Mouse (Mus musculus) CH12.LX (cell line): Measurements from ENCODE around the gene Ahnak. TPM values are rescaled to one million over a fixed set of nuclear protein-coding genes. Genes with fewer than 3 reads are reported as not detected.

Experiments
- DNase-seq: peaks from one replicate; pipeline ENCODE4 v3.0.0-alpha.2; 2013; ENCODE audit errors: extremely low read depth
- H3K27ac ChIP-seq: 2 replicates; pipeline ENCODE4 v1.5.1; 2012; ENCODE audit warnings: low read depth, mild to moderate bottlenecking, control low read depth, moderate library complexity; ENCODE audit not compliant: insufficient read depth
- H3K27me3 ChIP-seq: replicated peaks from 2 replicates; pipeline ENCODE3; 2012; ENCODE audit warnings: inconsistent platforms
- H3K36me3 ChIP-seq, 2 experiments: replicated peaks in 1 of 2; 2 replicates each; pipeline versions ENCODE3 to v1.6.1; 2012; ENCODE audit warnings: inconsistent platforms in 1 of 2, low read length in 1 of 2, mild to moderate bottlenecking in 1 of 2, mixed read lengths in 1 of 2, moderate library complexity in 1 of 2; ENCODE audit not compliant: control insufficient read depth in 1 of 2, insufficient read depth in 1 of 2
- H3K4me1 ChIP-seq, 2 experiments: 2 replicates each; pipeline ENCODE4 v1.6.1; 2012; ENCODE audit warnings: inconsistent platforms in 1 of 2, moderate library complexity in 1 of 2; ENCODE audit not compliant: insufficient read depth in 2 of 2, control insufficient read depth in 1 of 2
- H3K4me2 ChIP-seq: 2 replicates; pipeline ENCODE4 v1.6.1; 2012; ENCODE audit warnings: low read depth, mild to moderate bottlenecking, control low read depth; ENCODE audit not compliant: poor library complexity, insufficient read depth, severe bottlenecking
- H3K4me3 ChIP-seq, 3 experiments: fragments of 150-350 bp in 1 of 3; sonication (generic) in 1 of 3; replicated peaks in 1 of 3; 2 replicates each; pipeline versions ENCODE3 to v1.5.1; 2011 to 2012; ENCODE audit warnings: low read depth in 2 of 3, low read length in 2 of 3, mild to moderate bottlenecking in 2 of 3, moderate library complexity in 2 of 3, control low read depth in 1 of 3, improper control_type of control experiment in 1 of 3, inconsistent platforms in 1 of 3, mixed read lengths in 1 of 3; ENCODE audit not compliant: poor library complexity in 1 of 3
- H3K79me2 ChIP-seq: replicated peaks from 2 replicates; pipeline ENCODE4 v1.6.1; 2012; ENCODE audit warnings: mild to moderate bottlenecking, moderate library complexity; ENCODE audit not compliant: control insufficient read depth, poor library complexity, insufficient read depth, severe bottlenecking; ENCODE audit errors: extremely low read depth
- H3K9ac ChIP-seq: 2 replicates; pipeline ENCODE4 v1.6.1; 2012; ENCODE audit warnings: low read depth, mild to moderate bottlenecking, control low read depth, moderate library complexity; ENCODE audit not compliant: insufficient read depth
- H3K9me3 ChIP-seq: replicated peaks from 2 replicates; pipeline ENCODE3; 2012; ENCODE audit warnings: low read length, inconsistent platforms, mixed read lengths
- CHD1 ChIP-seq: IDR thresholded peaks from 2 replicates; pipeline ENCODE4 v1.6.1; 2012; ENCODE audit warnings: low read depth, low read length, improper control_type of control experiment, inconsistent platforms
- ELF1 ChIP-seq: IDR thresholded peaks from 2 replicates; pipeline ENCODE4 v1.6.1; 2014; ENCODE audit warnings: low read depth, mild to moderate bottlenecking, inconsistent platforms, low read length, improper control_type of control experiment
- EP300 ChIP-seq: IDR thresholded peaks from 2 replicates; pipeline ENCODE4 v1.6.1; 2011; ENCODE audit warnings: low read length, improper control_type of control experiment
- ETS1 ChIP-seq: conservative IDR thresholded peaks from 2 replicates; pipeline ENCODE4 v1.6.1; 2012; ENCODE audit warnings: low read depth, mild to moderate bottlenecking, inconsistent platforms, low read length, improper control_type of control experiment, moderate library complexity
- GABPA ChIP-seq: IDR thresholded peaks from 2 replicates; pipeline ENCODE4 v1.6.1; 2012; ENCODE audit warnings: low read depth, low read length, improper control_type of control experiment, inconsistent platforms; ENCODE audit not compliant: insufficient replicate concordance
- IRF4 ChIP-seq: IDR thresholded peaks from 2 replicates; pipeline ENCODE4 v1.6.1; 2014; ENCODE audit warnings: low read depth, mild to moderate bottlenecking, inconsistent platforms, low read length, improper control_type of control experiment
- JUN ChIP-seq: IDR thresholded peaks from 2 replicates; pipeline ENCODE4 v1.6.1; 2011; ENCODE audit warnings: low read depth, mild to moderate bottlenecking, low read length, improper control_type of control experiment, moderate library complexity; ENCODE audit not compliant: insufficient read depth
- JUND ChIP-seq: conservative IDR thresholded peaks from 2 replicates; pipeline ENCODE4 v1.6.1; 2011; ENCODE audit warnings: low read depth, low read length, improper control_type of control experiment
- MAX ChIP-seq: IDR thresholded peaks from 2 replicates; pipeline ENCODE4 v1.6.1; 2011; ENCODE audit warnings: low read length, improper control_type of control experiment
- MEF2A ChIP-seq: IDR thresholded peaks from 2 replicates; pipeline ENCODE4 v1.6.1; 2014; ENCODE audit warnings: low read depth, mild to moderate bottlenecking, inconsistent platforms, low read length, improper control_type of control experiment, borderline replicate concordance
- NELFE ChIP-seq: IDR thresholded peaks from 2 replicates; pipeline ENCODE4 v1.6.1; 2011; ENCODE audit warnings: low read depth, low read length, improper control_type of control experiment
- NRF1 ChIP-seq: IDR thresholded peaks from 2 replicates; pipeline ENCODE4 v1.6.1; 2014; ENCODE audit warnings: low read depth, mild to moderate bottlenecking, inconsistent platforms, low read length, improper control_type of control experiment, moderate library complexity
- POLR2A ChIP-seq: IDR thresholded peaks from 2 replicates; pipeline ENCODE4 v1.6.1; 2011; ENCODE audit warnings: low read depth, mild to moderate bottlenecking, improper control_type of control experiment, low read length
- RCOR1 ChIP-seq: conservative IDR thresholded peaks from 2 replicates; pipeline ENCODE4 v1.6.1; 2012; ENCODE audit warnings: low read depth, mild to moderate bottlenecking, inconsistent platforms, low read length, improper control_type of control experiment
- SIN3A ChIP-seq: IDR thresholded peaks from 2 replicates; pipeline ENCODE4 v1.6.1; 2012; ENCODE audit warnings: low read length, improper control_type of control experiment, inconsistent platforms
- SMC3 ChIP-seq: IDR thresholded peaks from 2 replicates; pipeline ENCODE4 v1.6.1; 2011; ENCODE audit warnings: low read depth, low read length, improper control_type of control experiment
- UBTF ChIP-seq: IDR thresholded peaks from 2 replicates; pipeline ENCODE4 v1.6.1; 2012; ENCODE audit warnings: low read depth, mild to moderate bottlenecking, inconsistent platforms, low read length, improper control_type of control experiment, moderate library complexity
- USF1 ChIP-seq: IDR thresholded peaks from 2 replicates; pipeline ENCODE4 v1.6.1; 2014; ENCODE audit warnings: low read depth, mild to moderate bottlenecking, inconsistent platforms, low read length, improper control_type of control experiment
- USF2 ChIP-seq: conservative IDR thresholded peaks from 2 replicates; pipeline ENCODE4 v1.6.1; 2011; ENCODE audit warnings: low read depth, low read length, improper control_type of control experiment
- ZC3H11A ChIP-seq: IDR thresholded peaks from 2 replicates; pipeline ENCODE4 v1.6.1; 2012; ENCODE audit warnings: low read depth, mild to moderate bottlenecking, inconsistent platforms, low read length, improper control_type of control experiment
- ZMIZ1 ChIP-seq: IDR thresholded peaks from 2 replicates; pipeline ENCODE4 v1.6.1; 2012; ENCODE audit warnings: low read depth, mild to moderate bottlenecking, inconsistent platforms, low read length, improper control_type of control experiment
- dilution Hi-C: fragments of 300-500 bp; cut with MboI; formaldehyde crosslinking; loops from 2 replicates; pipeline ENCODE4 v1.14.3; 2020; ENCODE audit warnings: low sequenced_read_pairs; ENCODE audit not compliant: extremely low pct_unique_long_range_greater_than_20kb, extremely low pct_ligation_motif_present
- in situ Hi-C: fragments of 300-500 bp; cut with MboI; formaldehyde crosslinking; loops from 3 replicates; pipeline ENCODE4 v1.14.3; 2019; ENCODE audit warnings: low sequenced_read_pairs, low pct_ligation_motif_present, low pct_unique_long_range_greater_than_20kb, mixed read lengths
- polyA plus RNA-seq: library from polyadenylated mRNA; unstranded; fragments of >175 nt; gene quantifications from 2 replicates; pipeline ENCODE4 v1.2.1, GENCODE M21; 2012; ENCODE audit warnings: low read depth; ENCODE audit not compliant: insufficient read length
- total RNA-seq, 2 experiments: library from RNA; depleted of rRNA; stranded (reverse); fragments of 300-350 nt in 1 of 2; fragments of >200 nt in 1 of 2; gene quantifications; 2 replicates each; pipeline ENCODE4 v1.2.3; 2012 to 2014

Ahnak gene
- total and polyA plus RNA-seq, 3 experiments = 1.7 to 21.7 (median 1.8) TPM

- Histone ChIP-seq H3K4me2 (no peak overlapping the region), H3K36me3 (no peaks in the 10 kb centered on the region), H3K27ac (no peak overlapping the region), H3K9me3 (no peaks in the 10 kb centered on the region), H3K27me3 (no peaks in the 10 kb centered on the region), H3K9ac (no peak overlapping the region), H3K4me1 (peaks cover 9 to 44% of the 10 kb centered on the region in 2 experiments), H3K79me2 (no peaks in the 10 kb centered on the region), H3K4me3 (no peak overlapping the region)
- dilution Hi-C loops = no loop called here
- TF ChIP-seq EP300 (no peak), ETS1 (no peak), UBTF (no peak), USF2 (no peak), RCOR1 (no peak), IRF4 (no peak), ELF1 (no peak), POLR2A (no peak), USF1 (no peak), SIN3A (no peak), NELFE (no peak)
- no peak for DNase-seq
- in situ Hi-C loops = loop anchor here (10.0 kb wide), 1 partner anchor 65 kb away; no protein-coding TSS in a partner anchor
Observed at GRCm38 (mm10) chr19:9059391-9059790, 70.3 kb downstream of the Ahnak start.

DNA sequence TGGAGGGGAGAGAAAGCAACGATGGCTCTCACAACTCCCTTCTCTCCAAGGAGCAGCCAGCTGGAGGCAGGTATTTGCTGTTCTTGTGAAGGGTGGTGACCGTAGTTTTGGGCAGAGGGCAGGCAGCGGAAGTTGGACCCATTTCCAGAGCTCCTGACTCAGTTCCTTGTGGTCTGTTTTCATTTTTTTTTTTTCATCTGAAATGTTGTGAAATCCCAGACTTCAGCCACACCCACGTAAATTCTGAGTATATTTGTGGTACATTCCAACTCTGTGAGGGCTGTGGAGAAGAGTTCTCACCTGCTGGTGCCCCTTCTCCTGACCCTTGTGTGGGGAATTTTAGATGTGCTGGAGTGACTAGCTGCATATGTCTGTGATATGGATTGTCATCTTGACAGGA is 71.0 kb downstream of the Ahnak start:
- no peaks in the 10 kb centered on the region for H3K27me3 ChIP-seq
- no peak overlapping the region for H3K27ac ChIP-seq
- in situ Hi-C loops (no loop called here), dilution Hi-C loops (no loop called here)
- no peak overlapping the region for H3K4me3 ChIP-seq
- TF ChIP-seq JUND (no peak), ZMIZ1 (no peak), MAX (no peak), GABPA (no peak), USF2 (no peak), MEF2A (no peak), NRF1 (no peak), EP300 (no peak), SMC3 (no peak), CHD1 (no peak), JUN (no peak), ZC3H11A (no peak)
- no peaks in the 10 kb centered on the region for H3K79me2 ChIP-seq
- H3K4me2 ChIP-seq = no peak overlapping the region
- H3K9me3 ChIP-seq = no peaks in the 10 kb centered on the region
- no peak overlapping the region for H3K9ac ChIP-seq
- no peak for DNase-seq
- H3K36me3 ChIP-seq = no peaks in the 10 kb centered on the region
- H3K4me1 ChIP-seq = peaks cover 6 to 42% of the 10 kb centered on the region in 2 experiments
